Mouse (Mus musculus): ENCODE measurements at regions not wholly inside any gene's neighbourhood (a gene's known extent, or its start where the extent isn't known, plus 50 kb on each side); places are given as distances from the start of the nearest gene placed in this dataset.
"Not testable (repeated sequence)": the region's sequence is repeated elsewhere in the genome, so short reads cannot be mapped to it uniquely, and the experiment has no call there.

GRCm38 (mm10) chr16:9016040-9016761 is 186.3 kb downstream of the 1810013L24Rik start:
- no peak for DNase-seq (ENCODE audit: low spot score)

GRCm38 (mm10) chr16:9016762-9017086 is 186.8 kb downstream of the 1810013L24Rik start:
- no peak for DNase-seq (ENCODE audit: low spot score)

- DNase-seq (ENCODE audit: low spot score), result no peak
Observed at GRCm38 (mm10) chr16:9030717-9031116, 200.8 kb downstream of the 1810013L24Rik start.

- DNase-seq (ENCODE audit: low spot score), result no peak
Observed at GRCm38 (mm10) chr16:9043271-9043670, 213.4 kb downstream of the 1810013L24Rik start.

DNA sequence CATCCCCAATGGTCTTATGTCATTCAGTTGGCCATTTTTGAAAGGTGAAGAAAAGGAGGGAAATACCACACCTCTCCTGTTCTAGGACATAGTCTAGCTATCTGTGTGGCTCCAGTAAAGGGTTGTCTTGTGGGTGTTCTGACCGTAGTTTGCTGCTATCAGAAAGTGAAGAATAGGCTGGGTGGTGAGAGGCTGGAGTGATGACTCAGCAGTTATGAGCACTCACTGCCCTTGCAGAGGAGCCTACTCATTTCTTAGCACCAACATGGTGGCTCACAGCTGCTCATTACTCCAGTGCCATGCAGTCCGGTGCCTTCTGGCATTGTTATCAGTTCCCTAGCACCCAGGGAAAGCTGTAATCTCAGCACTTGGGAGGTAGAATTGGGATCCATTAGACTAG is 217.0 kb downstream of the 1810013L24Rik start:
- DNase-seq (ENCODE audit: low spot score), result no peak

- no peak for DNase-seq (ENCODE audit: low spot score)
Observed at GRCm38 (mm10) chr16:9054415-9054814, 224.5 kb downstream of the 1810013L24Rik start.

DNA sequence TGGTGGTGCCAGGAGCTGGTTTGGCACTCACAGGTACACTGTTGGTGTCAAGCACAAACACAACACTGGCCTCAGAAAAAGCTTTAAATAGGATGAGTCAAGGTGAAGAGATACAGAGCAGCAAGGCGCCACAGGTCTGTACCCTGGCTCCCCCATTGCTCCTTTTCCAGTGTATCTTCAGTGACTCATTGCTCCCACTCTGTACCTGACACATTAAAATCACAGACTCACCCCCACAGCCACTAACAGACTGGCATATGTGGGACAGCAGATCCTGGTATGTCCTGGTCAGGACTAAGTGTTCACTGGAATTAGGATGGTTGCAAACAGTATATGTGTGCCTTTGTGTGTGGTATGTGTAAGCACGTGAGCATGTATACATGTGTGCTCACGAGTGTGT is 226.5 kb downstream of the 1810013L24Rik start:
- DNase-seq (ENCODE audit: low spot score), result no peak

DNA sequence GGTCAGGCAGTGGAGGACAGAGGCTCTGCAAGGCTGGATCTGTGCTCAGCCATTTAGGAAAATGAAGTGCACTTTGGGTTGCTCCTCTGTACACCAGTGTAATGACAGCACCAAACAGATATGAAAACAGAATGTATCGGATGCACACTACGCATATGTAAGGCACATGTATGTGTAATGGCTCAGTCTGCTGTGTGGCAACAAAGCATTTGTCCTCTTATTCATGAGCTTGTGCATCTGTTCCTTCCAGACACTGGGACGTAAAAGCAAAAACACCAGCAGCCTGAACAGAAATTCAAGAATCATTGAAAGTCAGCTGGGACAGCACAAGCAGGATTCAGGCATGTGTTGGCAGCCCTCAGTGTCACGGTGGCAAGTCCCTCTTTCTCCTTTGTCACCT is 241.6 kb downstream of the 1810013L24Rik start:
- DNase-seq (ENCODE audit: low spot score), result no peak

GRCm38 (mm10) chr16:9071956-9072355 is 242.1 kb downstream of the 1810013L24Rik start:
- DNase-seq (ENCODE audit: low spot score), result not testable (repeated sequence)

GRCm38 (mm10) chr16:9074295-9074694 is 244.4 kb downstream of the 1810013L24Rik start:
- DNase-seq (ENCODE audit: low spot score), result no peak

GRCm38 (mm10) chr16:9077451-9077850 is 247.6 kb downstream of the 1810013L24Rik start:
- no peak for DNase-seq (ENCODE audit: low spot score)

DNA sequence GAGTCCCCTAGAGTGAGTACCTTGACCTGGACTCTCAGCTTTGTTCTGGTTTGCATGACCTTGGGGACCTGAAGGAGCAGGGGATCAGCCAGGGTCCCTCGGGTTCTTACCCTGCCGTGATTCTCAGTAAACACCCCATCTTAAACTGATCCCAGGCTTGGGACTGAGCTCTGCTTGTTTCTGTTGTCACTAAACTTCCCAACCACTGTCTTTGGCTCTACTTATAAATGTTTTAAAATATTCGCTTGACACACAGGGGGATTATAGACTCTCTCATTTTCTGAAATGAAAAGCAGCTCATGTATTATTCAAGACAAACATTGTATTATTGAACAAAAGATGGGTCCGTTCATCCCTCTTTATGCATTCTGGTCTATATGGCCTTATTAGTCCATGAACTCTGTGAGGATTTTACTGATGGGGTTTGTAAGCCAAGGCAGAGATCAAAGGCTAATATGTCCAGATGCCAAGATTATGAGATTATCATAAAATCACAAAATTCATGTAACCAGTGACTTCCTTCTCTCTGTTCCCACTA is 248.6 kb downstream of the 1810013L24Rik start:
- DNase-seq (ENCODE audit: low spot score), result no peak

- DNase-seq (ENCODE audit: low spot score), result no peak
Observed at GRCm38 (mm10) chr16:9083040-9083439, 253.1 kb downstream of the 1810013L24Rik start.

DNA sequence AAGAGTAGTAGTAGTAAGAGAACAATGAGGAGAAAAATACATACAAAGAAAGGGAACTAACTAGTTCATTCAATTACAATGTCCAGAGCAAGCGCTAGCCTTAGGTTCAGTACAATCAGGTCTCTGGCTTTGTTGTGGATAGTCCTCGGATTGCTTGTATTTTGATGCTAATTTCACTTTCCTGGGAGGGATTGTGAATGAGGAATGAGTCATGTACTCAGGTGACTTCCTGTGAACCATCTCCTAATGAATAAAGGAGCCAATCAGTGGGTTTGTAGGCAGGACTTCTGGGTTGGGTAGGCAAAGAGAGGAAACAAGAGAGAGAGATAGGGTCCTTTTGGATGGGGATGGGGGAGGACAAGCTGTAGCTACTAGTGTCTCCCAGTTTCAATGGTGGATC is 253.8 kb downstream of the 1810013L24Rik start:
- DNase-seq (ENCODE audit: low spot score), result no peak

GRCm38 (mm10) chr16:9084581-9084980 is 254.7 kb downstream of the 1810013L24Rik start:
- DNase-seq (ENCODE audit: low spot score), result no peak

GRCm38 (mm10) chr16:9085133-9085532 is 255.2 kb downstream of the 1810013L24Rik start:
- DNase-seq (ENCODE audit: low spot score), result no peak

DNA sequence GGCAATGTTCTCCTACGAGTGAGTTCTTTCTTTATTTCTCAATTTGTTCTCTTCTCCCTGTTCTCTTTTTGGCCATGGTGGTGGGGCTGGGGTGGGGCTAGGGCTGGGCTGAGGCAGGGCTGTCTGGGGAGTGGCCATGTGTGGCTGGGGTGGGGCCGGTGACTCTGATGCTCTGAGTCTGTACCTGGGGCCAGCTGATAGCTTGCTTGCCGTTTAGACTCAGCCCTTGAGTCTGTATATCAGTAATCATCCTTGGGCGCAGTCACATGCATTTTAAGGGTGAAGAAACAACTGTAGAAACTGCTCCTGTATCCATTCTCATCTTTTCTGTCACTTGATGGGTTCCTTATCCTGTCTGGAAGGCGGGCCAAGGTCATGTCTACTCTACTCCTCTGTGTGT is 256.1 kb downstream of the 1810013L24Rik start:
- no peak for DNase-seq (ENCODE audit: low spot score)

- DNase-seq (ENCODE audit: low spot score), result no peak
Observed at GRCm38 (mm10) chr16:9091790-9092189, 261.9 kb downstream of the 1810013L24Rik start.

DNA sequence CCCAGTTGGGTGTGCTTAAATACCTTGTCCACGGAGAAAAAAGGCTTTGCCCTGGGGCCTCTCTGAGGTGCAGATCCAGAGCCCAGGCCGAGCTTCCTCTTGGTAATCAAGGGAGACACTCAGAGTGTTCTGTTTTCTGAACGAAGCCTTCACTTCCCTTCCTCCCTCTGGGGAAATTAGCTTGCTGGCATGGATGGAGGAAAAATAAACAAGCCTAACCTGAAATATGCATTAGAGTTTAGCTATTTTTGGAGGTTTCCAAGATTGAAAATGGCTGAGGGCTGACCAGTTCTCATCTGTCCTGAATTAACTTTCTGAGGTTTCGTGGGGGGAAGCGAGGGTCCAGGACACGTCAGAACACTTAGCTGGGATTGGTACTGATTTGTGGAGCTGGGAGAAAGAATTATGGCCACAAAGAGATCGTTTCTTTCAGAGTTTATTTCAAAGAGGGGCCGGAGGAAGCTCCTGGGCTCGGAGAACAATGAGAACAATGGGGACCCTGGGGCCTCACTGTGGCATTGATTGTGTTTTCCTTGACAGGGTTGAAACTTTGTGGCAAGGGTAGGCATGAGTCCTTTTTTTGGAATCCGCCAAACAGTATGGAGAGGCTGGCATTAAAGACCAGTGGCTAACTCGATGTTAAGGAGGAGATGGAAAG is 262.4 kb downstream of the 1810013L24Rik start:
- no peak for DNase-seq (ENCODE audit: low spot score)

DNA sequence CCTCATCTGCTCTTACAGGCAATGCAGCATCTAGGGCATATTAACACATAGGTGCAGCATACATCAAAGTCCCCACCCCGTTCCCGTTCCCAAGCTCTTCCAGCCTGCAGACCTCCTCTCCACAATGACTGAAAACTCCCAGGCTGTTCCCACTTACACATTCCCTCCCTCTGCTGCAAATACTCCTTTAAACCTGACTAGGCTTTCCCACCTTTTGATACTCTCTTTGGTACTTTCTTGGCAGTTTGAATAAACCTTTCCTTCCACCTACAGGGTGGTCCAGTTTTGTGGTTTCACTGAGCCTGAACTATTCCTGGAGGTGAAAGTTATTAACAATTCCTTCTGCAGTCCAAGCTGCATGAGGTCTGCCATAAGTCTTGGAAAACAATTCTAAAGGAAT is 263.7 kb downstream of the 1810013L24Rik start:
- no peak for DNase-seq (ENCODE audit: low spot score)

DNA sequence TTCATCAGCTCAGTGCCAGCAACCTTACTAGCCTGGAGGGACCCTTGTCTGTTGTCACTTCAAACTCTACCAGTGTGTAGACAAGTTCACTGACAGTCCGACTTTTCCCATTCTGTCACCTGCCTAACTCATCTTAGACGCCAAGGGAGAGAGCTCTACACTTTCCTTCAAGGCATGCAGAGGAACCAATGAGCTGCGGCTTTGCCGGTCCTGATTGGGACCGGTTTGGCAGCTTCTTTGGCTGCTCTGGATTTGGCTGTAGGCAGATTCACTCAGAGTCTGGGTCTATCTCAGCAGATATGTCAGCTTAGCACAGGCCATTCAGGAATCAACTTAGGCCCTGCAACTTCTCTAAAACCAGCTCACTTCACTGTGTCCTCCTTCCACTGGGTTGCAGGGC is 264.3 kb downstream of the 1810013L24Rik start:
- no peak for DNase-seq (ENCODE audit: low spot score)

DNA sequence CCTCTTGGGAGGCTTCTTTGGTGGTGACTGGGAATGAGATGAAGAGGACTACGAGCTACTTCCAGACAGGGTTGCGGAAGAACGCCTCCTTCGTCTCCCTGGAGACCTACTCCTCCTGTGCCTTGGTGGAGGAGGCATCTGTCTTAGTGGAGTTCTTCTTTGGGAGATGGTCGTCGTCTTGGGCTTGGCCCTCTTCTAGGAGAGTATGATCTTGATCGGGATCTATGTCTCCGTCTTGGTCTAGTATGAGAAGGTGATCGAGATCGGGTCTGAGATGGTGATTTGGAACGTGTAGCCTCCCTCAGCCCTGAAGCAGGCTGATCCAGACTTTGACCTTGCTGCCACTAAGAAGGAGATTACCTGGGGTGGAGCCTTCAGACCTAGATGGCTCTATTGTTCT is 276.3 kb downstream of the 1810013L24Rik start:
- no peak for DNase-seq (ENCODE audit: low spot score)

DNA sequence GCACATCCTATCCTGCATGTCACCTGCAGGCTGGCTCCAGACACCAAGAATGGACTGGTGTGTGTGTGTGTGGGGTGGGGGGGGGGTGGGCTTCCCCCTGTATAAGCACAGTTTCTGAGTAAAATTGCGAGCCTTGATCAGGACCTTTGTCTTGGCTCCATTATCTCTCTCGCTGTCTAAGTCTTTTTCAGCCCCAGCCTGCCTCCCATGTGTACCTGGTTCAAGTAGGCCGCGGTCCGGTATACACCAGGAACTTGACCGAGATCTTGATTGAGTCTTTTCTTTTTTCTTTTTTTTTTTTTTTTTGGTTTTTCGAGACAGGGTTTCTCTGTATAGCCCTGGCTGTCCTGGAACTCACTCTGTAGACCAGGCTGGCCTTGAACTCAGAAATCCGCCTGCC is 276.8 kb downstream of the 1810013L24Rik start:
- DNase-seq (ENCODE audit: low spot score), result not testable (repeated sequence)

GRCm38 (mm10) chr16:9113801-9114200 is 283.9 kb downstream of the 1810013L24Rik start:
- DNase-seq (ENCODE audit: low spot score), result no peak
